Mouse (Mus musculus): Measurements from ENCODE around the gene Cadm4.
"Not testable (repeated sequence)": the region's sequence is repeated elsewhere in the genome, so short reads cannot be mapped to it uniquely, and the experiment has no call there.

Cadm4 gene

DNA sequence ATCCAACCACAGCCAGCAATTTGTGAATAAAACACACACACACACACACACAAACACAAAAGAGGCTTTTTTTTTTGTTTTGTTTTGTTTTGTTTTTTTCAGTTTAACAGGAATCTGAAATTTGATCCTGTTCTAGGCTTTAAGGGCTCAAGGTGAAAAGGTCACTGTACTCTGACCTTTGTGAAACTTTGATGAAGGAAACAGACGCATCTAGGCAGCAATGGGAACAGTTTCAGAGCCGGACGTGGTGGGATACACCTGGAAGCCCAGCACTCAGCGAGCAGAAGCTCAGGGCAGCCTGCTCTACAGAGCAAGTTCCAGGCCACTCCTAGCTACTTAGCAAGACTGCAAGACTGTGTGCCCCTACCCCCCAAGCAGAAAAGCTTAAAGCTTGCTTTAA lies 23.0 kb downstream of the Cadm4 start:
- DNase-seq, result no peak

DNA sequence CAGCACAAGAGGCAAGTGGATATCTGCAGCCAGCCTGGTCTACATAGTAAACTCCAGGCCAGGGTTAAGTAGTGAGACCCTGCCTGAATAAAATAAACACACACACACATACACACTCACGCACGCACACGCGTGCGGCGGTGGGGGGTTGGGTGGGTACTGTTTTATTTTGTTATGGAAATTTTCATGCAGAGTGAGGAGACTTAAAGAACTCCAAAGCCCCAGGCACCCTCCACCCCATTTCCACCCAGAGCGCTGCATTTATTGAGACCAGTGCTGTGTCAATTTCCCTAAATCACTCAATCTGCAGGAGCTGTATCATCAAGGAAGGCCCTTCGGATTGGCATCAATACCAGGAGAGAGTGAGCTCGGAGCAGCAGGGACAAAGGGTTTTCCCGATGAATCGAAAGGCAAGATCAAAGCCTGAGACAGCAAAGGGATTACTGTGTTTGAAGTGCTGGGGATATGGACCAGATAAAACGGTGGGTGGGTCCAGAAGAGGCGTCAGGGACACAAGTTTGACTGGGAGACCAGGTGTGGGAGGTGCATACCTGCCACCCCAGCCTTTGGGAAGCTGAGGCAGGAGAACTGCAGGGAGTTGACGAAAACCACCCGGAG lies 23.7 kb downstream of the Cadm4 start:
- DNase-seq, result peak in 1 of 2 experiments; percentile 40

DNA sequence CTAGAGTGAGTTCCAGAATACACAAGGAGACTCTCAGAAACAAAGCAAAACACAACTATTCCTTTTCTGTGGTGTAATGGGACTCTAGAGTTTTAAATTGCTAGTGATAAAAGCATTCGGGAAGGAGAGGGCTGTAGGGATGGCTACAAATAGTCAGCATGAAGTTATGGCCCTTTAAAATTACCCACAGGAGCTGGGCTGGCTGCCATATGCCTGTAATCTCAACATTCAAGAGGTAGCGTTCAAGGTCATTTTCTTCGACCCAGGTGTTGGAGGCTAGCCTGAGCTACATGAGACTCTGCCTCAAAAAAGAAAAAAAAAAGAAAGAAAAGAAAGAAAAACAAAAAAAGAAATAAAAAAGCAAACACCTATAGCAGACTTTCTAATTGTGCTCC lies 24.2 kb downstream of the Cadm4 start:
- peak; percentile 76 to 77 for DNase-seq

DNA sequence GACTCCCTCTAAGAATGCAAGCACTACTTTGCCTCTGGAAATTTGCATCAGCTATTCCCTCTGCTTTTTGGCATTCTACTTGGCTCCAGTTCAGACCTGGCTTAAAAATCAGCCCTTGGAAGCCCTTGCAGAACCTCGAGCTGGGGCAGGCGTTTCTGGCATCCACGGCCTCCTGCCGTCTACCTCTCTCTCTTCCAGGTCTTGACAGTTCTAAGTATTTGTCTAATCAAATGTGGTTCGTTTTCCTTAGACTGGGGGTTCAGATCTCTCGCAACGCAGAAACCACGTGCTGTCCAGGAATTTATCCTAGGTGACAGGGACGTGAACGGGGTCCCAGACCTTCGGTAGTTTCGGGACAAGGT lies 24.6 kb downstream of the Cadm4 start:
- DNase-seq, result peak; percentile 90 to 91

DNA sequence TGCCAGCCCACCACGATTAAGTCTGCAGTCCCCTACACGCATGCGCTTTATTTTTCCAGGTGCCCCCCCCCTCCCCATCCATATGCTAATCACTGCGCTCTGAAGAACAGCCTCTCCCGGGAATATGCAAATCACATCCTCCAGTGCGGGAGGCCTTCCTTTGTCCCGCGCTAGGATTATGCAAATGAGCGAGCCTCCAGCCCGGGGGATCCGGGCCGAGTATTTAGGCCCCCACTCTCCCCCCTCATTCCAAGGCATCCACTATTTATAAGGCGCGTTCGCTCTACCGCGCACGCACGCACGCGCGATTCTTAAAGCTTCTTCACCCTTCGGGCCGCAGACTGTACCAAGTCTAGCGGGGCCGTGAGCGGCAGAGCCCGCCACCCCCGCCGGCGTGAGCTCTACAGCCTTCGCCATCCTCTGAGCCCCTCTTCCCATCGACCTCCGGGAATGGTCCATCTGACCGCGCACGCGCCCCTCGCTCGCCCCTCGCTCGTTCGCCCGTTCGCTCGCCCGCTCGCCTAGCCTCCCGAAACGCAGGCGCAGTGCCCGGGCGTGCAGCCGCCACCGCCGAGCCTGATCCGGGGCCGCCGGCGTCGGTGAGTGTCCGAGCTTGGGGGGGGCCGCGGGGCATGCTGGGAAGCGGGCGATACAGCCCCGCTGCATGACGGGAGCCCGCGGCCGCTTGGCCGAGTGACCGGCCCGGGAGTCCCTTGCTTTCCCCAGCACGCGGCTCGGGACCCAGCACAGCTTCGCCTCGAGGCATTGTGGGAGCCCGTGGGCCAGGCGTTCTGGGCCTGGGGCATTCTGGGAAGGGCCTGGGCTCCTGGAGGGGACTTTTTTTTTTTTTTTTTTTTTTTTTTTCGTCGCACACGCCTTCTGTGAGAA lies 25.3 kb downstream of the Cadm4 start, which contains the start of gene Zfp428:
Zfp428 (plus strand) TSS at position 169 of the 888 bp plus-strand sequence.
- peak; percentile 96 for DNase-seq

DNA sequence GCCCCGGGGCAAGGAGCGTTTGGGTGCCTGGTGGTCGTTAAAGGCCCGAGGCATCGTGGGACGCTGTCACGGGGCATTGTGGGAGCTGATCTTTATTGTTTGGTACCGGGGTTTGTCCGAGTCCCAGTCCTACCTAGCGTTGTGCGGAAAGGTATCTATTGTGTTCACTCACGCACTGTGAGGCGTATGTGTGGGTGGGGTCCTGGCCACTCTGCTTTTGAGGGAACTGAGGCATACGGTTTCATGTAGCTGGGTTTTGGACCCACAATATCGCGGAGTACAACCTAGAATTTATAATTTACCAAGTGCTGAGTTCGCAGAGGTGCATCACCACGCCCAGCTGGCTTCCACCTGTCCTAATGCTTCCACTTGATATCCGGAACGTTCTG lies 25.9 kb downstream of the Cadm4 start:
- DNase-seq, result no peak

DNA sequence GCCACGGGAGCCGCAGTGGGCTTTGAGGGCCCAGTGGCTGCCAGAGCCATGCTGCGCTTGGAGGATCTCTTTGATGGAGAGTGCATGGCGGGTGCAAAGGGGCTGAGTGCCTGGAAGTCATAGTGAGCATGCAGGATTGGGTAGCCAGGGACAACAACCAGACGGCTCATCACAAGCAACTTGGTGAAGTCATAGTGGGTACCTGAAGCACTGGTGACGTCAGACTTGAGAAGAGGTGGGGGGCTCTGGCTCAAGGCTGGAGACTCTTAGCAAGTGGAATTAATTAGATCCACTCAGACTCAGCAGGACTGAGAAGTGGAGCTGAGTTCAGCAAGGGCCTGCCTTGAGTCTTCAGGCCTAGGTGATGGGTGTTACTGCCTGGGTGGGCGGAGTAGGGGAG lies 30.5 kb downstream of the Cadm4 start, which contains the start of gene AC161166.1:
AC161166.1 (minus strand) TSS at position 101 of the 400 bp plus-strand sequence.
- DNase-seq, result no peak

DNA sequence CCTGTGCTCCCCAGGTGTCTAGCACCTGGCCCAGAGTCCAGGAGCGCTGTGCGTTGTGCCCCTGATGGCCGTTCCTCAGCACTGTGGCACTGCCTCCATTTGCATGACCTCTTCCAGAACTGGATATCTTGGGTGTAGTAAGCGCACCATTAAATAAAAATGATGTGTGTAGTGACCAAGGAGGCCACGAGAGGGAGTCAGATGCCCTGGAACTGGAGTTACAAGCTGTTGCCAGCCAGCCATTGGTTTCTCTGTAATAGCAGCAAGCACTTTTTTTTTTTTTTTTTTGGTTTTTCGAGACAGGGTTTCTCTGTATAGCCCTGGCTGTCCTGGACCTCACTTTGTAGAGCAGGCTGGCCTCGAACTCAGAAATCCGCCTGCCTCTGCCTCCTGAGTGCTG lies 34.5 kb downstream of the Cadm4 start:
- DNase-seq, result peak; percentile 64 to 76

DNA sequence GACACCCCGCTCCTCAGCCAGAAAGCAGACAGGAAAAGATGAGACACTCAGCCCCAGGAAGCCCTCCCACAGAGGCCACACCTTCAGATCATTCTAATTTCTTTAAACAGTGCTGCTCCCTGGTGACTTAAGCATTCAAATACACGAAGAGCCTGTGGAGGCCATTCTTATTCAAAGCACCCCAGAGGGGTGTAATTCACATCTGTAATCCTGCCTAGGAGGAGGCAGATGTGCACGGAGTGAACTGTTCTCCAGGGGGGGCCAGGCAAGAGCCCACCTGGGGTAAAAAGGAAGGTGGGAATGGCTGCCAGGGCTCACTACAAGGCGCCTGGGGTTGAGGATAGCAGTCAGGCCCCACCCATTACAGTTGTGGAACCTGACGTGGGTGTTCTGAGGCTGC lies 35.3 kb downstream of the Cadm4 start:
- DNase-seq, result no peak

DNA sequence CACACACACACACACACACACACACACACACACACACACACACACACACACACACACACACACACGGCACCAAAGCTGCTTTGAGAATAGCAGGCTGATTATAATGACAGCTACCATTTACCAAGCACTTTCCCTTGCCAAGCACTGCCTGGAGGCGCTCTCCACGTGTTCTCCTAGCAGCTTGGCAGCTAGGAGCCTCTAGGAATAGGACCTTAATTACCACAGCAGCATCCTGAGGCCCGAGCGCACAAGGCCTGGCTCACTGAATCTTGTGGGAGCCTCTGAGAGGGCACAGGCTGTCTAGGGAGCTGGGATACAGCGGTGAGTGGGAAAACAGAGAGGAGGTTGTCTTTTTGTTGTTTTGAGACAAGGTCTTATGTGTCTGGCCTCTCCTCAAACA lies 35.8 kb downstream of the Cadm4 start:
- DNase-seq, result peak in 1 of 2 experiments; percentile 52

DNA sequence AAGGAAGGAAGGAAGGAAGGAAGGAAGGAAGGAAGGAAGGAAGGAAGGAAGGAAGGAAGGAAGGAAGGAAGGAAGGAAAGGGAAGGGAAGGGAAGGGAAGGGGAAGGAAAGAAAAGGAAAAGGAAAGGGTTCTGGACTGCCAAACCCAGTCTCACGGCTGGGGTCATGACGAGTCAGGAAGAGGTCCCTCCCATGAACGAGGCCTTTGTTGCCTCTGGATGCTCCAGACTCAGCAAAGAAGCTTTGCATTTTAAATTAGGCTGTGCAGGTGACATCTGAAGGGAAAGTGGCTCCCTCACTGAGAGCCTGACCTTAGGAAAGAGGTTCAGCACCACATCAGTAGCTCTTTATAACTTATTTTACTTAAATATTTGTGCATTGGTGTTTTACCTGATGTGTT lies 37.3 kb downstream of the Cadm4 start:
- no peak for DNase-seq

DNA sequence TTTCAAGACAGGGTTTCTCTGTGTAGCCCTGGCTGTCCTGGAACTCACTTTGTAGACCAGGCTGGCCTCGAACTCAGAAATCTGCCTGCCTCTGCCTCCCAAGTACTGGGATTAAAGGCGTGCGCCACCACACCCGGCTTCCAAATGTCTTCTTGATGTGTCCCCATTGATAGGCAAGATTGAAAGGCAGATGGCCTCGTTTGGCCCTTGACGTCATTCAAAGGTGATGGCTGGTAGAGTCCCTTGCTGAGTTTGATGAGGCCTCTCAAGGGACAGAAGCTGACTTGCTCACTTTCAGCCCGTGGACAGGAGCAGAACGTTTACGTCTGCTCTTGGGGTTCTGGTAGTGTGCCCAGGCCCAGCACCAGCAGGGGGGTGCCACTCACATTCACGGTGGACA lies 38.2 kb downstream of the Cadm4 start:
- DNase-seq, result not testable (repeated sequence)

DNA sequence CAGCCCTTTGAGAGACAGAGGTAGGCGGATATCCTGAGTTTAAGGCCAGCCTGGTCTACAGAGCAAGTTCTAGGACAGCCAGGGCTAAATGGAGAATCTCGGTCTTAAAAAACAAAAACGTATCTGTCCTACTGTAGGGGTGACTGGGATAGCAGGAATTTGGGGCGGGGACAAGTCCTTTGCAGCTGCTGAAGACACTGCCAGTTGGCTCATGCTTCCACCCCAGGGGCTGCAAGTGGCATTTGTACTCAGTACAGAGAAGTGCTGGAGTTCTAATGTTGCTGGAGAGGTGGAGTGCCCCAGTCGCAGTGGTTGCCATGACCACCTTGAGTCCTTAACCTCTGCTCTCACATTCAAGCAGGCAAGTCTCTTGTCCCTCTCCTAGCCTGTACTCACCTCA lies 41.0 kb downstream of the Cadm4 start:
- no peak for DNase-seq

DNA sequence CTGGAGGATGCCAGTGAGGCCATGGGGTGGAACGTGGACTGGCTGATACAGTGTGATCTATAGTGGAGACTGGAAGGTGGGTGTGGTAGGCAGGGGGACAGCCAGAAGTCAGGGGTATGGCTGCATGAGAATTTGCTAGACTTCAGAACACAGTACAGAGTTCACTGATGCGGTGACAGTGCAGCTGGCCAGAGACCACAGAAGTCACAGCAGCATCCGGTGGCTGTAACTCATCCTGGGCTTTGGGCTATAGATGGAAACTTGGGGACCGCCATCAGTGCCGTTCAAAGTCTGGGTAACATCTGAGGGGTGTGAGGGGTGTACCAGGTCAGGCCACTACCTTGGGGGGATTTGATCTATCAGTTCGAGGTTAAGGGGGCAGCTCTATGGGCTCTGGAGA lies 41.9 kb downstream of the Cadm4 start:
- DNase-seq, result no peak

DNA sequence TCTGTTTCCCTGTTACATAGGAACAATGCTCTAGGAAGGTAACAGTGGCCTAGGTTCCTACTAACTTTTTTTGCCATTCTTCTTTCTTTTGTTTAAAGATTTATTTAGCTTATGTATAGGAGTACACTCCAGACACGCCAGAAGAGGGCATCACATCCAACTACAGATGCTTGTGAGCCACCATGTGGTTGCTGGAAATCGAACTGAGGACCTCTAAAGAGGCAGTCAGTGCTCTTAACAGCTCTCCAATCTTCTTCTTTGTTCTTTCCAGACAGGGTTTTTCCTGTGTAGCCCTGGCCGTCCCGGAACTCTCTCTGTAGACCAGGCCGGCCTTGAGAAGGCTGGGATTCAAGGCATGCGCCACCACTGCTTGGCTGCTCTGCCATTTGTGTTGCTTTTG lies 43.2 kb downstream of the Cadm4 start:
- no peak for DNase-seq

DNA sequence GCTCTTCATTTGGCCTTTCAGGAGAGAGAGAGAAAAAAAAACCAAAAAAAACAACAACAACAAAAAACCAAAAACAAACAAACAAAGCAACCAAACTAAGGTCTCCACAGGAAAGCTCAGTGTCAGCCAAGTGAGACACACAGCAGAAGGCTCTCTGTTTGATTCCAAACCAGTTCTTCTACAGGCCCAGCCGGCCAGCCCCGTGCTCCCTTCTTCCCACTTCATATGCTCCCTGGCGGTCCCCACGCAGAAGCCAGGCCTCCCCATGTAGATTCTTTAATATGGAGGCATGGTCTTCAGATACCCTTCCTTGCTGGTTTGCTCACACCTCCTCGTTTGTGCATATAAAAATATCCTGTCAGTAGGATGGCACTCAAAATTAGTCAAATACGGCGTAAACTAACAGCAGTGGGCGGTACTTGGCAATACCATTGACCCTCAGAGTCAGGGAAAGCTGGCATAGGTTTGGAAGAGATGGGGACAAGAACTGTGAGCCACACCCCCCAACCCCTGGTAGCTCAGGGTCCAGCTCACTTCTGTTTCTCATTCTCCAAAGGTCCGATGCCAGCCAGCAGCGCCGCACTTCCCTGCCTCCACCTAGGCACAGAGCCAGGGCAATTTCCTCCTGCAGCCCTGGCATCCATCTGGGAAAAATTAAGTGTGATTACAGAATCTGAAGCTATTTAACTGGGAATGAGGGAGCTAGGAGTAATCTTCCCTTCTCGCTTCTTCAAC lies 44.0 kb downstream of the Cadm4 start:
- DNase-seq, result peak; percentile 84 to 87

DNA sequence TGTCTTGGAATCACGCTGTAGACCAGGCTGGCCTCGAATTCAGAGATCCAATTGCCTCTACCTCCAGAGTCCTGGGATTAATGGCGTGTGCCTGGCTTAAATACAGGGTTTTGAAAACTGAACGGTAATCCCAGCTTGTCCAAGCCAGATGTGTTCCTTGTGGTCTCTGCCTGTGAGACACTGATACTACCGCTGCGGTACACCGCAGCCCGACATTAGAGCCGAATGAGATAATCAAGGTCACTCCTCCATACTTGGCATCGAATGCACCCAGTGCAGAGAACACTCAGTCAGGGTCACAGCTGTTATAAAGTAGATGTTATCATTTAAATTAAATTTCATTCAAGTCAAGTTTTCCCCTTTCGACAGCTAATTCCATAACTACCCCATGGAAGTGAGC lies 47.0 kb downstream of the Cadm4 start:
- no peak for DNase-seq

DNA sequence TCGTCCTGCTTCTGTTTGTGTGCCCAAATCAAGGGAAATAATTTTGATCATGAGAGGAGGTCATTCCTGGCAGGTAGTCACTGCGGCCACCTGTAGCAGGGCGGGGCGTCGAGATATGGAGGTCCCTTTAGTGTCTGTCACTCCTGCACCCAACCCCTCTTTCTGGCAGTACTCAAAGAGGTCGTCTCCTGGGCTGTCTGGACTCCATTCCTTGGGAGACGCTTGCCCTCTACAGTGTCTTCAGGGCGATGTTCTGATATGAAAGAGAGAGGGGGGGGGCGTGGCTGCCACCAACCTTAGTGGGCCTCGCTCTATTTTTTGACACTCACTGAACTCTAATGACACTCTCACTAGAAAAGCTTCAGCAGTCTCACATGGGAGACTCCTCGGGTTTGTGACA lies 47.8 kb downstream of the Cadm4 start:
- peak; percentile 40 to 47 for DNase-seq

DNA sequence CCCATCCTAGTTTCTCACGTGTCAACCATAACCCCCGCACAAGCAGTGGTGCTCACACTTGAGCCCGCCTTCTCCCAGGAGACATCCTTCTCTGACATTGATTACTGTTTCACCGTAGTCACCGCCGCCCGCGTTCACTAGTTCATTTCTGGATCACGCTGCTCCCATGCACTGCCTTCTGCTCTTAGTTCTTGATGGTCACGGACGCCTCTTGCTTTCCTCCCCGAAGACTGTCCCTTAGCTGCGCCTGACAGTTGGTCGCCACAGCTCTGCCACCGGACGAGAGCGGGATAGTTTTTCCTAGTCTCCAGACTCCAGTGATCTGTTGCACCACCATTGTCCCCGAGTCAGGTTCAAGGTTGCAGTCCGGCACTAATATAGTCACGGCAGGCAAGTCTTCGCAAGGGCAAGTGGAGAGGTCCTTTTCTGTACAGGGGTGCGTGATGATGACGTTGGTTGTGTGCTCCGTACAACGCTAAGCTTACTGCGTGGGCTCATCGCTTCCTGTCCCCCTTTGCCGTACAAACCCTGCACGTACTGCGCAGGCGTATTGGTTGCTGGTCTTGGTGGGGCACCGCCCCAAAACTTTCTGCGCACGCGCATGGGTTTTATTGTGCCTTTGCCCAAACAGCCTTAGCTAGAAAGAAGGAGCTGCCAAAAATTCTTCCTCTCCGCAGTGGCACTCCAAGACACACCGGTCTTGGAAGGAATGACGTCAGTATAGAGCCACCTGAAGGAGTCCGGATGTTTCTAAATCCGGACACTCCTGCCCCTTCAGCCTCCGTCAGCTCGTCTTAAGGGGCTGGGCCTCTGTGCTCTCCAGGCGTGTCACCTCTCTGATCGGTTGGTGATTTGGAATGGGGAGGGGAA lies 48.5 kb downstream of the Cadm4 start, which contains the start of gene Irgq:
Irgq (plus strand) TSS at position 628 of the 870 bp plus-strand sequence.
- DNase-seq, result peak; percentile 98 to 99

DNA sequence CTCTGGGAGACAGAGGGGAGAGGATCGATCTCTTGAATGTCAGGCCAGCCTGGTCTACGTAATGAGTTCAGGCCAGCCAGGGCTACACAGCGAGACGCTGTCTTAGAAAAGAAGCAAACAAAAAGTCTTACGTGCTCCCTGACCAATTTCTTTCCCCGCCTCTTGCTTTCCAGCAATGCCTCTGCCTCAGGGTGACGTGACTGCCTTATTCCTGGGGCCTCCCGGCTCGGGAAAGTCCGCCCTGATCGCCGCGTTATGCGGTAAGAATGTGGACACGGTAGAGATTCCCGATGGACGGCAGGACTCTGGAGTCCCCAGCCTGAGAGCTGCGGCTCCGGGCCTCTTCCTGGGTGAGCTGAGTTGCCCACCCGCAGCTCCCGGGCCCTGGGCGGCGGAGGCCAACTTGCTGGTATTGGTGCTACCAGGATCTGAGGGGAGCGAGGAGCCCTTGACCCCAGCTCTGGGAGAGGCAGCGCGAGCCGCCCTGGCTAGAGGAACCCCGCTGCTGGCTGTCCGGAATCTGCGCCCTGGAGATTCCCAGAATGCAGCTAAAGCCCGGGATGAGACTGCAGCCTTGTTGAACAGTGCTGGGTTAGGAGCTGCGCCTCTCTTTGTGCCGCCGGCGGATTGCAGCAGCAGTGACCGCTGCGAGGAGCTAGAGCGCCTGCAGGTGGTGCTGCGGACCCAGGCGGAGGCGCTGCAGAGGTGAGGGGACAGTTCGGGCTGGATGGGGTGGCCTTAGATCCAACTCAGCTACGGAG lies 49.6 kb downstream of the Cadm4 start:
- DNase-seq, result peak; percentile 87 to 90

DNA sequence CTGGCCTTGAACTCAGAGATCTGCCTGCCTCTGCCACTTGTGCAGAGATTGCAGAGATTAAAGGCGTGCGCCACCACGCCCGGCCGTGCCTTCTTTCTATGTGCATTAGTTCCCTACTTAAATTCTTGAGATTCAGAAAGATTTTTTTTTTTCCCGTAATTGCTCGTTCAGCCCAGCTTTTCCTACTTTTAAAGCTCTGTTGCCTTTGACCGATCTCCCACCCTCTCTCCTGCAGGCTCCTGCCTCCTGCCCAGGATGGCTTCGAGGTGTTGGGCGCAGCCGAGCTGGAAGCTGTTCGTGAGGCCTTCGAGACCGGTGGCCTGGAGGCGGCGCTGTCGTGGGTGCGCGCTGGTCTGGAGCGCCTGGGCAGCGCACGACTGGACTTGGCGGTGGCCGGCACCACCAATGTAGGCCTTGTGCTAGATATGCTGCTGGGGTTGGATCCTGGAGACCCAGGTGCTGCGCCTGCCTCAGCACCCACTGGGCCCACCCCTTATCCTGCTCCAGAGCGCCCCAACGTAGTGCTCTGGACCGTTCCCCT lies 51.3 kb downstream of the Cadm4 start:
- peak in 1 of 2 experiments; percentile 38 for DNase-seq

Measured in cerebellum, postnatal 10 days (tissue).